21 mouse cellular contexts compared by ENCODE assay signal in genomic region chr5:30665360-30665759, GRCm38 (mm10). TPM values are rescaled to one million over a fixed set of nuclear protein-coding genes. Genes with fewer than 3 reads are reported as not detected.
"Had no signal": no experiment of that assay in that cellular context is flagged by ENCODE, and none has a peak within 500 bp of the region (broad histone marks: within the 10 kb centered on the region; RNA-seq: fewer than 3 reads in every experiment).

No protein-coding gene starts in this region.

- ATAC-seq: hindbrain, embryonic 16.5 days; inflammation-experienced regulatory T-cells, adult 6 months; intestine, embryonic 15.5 days; intestine, postnatal 0 days had no signal

- H3K4me2 ChIP-seq: hindbrain, embryonic 12.5 days; limb, embryonic 15.5 days had no signal

- H3K27ac ChIP-seq: hindbrain, embryonic 12.5 days; hindbrain, embryonic 14.5 days; intestine, embryonic 15.5 days; limb, embryonic 15.5 days had no signal

- DNase-seq: gastrocnemius, postnatal 14 days; gastrocnemius, postnatal 36 days; heart, adult 18-20 months; heart, postnatal 4 days; kidney, adult 18-20 months; kidney, adult 8-10 months; kidney, postnatal 14 days; left cerebral cortex, postnatal 4 days; liver, embryonic 13.5 days had no signal

- H3K9me3 ChIP-seq: hindbrain, embryonic 12.5 days; intestine, embryonic 15.5 days; limb, embryonic 15.5 days; liver, embryonic 15.5 days had no signal

- H3K9ac ChIP-seq: heart, embryonic 12.5 days; hindbrain, embryonic 12.5 days; intestine, embryonic 15.5 days; limb, embryonic 13.5 days; limb, embryonic 15.5 days had no signal

- H3K4me3 ChIP-seq: heart, embryonic 12.5 days; hindbrain, embryonic 12.5 days; intestine, embryonic 15.5 days had no signal

- H3K27me3 ChIP-seq: heart, embryonic 12.5 days; hindbrain, embryonic 12.5 days; intestine, embryonic 15.5 days; limb, embryonic 13.5 days; limb, embryonic 15.5 days; liver, embryonic 13.5 days; liver, embryonic 15.5 days had no signal

- H3K36me3 ChIP-seq: intestine, embryonic 15.5 days had no signal

RNA-seq across cellular contexts. Expression of gene Dpysl5, which starts 46.0 kb away (rescaled TPM):
- total RNA-seq: granulocyte monocyte progenitor cell, adult 5-6 weeks; liver, adult 2 months had no signal
